Mouse (Mus musculus) megakaryocyte progenitor cell, adult 5-6 weeks (primary cell): ENCODE results near the gene Thoc7. TPM values are rescaled to one million over a fixed set of nuclear protein-coding genes. Genes with fewer than 3 reads are reported as not detected.

Experiments used
- ATAC-seq: replicated peaks from 2 replicates; pipeline ENCODE4 v1.8.0; 2016; ENCODE audit warnings: mild to moderate bottlenecking, moderate TSS enrichment, inconsistent platforms; ENCODE audit not compliant: poor library complexity
- total RNA-seq, 2 experiments: library from RNA; stranded (forward) in 1 of 2; stranded (reverse) in 1 of 2; fragments of 157-497, 149-512 nt in 1 of 2; fragments of 200-1000 nt in 1 of 2; gene quantifications; 2 replicates each; pipeline versions ENCODE4 v1.2.3 to v1.2.4; 2015 to 2017

Thoc7 gene
- total RNA-seq, 2 experiments from 2014 or later: 248 to 296 TPM

- no peak for ATAC-seq
These were observed 17.0 kb downstream of the Thoc7 start for GRCm38 (mm10) chr14:13944686-13945085.

- peak; percentile 60 for ATAC-seq
These were observed 27.6 kb downstream of the Thoc7 start for GRCm38 (mm10) chr14:13934052-13934371.

DNA sequence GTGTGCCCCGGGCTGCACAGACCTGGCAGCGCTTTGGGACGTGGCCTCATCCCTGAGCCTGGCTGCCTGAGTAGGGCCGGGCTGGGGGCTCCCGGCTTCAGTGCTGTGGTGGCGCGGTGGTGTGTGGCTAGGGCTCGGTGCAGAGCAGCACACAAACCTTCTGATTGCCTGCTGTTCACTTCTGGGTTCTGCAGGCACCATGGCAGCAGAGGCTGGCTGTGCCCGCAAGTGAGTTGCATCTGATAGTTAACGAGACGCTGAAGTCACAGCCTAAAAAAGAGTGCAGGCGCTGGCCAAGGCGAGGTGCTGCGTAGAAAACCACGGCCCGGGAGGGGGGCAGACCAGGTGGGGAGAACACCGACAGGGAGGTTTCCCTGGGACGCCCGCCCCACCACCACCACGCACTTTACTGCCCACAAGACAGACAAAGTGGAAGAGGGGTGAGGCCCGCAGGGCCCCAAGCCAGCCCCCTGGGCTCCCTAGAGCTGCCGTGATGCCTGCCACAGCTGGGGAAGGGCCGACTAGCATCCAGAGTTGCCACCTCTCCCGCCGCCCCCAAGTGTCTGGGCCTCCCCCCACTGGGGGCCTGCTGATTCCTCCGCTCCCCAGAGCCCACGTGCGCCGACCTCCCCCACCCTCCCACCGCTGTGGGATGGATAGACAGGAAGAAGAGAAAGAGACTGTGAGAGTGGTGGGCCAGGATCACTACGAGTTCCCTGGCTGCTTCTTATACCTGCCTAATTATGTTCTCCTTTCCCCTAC is 28.2 kb downstream of the Thoc7 start:
- peak; percentile 75 for ATAC-seq

DNA sequence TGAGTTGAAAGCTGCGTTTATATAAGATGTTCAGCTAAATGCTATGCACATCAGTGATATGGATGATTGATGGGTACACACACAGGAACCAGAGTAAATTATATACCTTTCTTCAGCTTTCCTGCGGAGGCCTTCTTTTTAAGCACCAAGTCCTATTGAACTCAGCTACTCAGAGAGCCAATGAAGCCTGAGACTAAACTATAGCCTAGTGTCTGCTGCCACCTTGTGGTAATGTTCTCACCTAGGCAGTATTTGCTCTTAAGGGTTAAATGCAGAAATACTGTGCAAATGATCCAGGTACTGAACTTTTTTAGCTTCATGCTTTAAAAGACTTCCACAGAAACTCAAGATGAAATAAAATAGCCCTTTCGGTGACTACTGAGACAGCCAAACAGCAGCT is 44.0 kb downstream of the Thoc7 start:
- peak; percentile 99 for ATAC-seq

- no peak for ATAC-seq
These were observed 44.4 kb downstream of the Thoc7 start for GRCm38 (mm10) chr14:13917208-13917607.

DNA sequence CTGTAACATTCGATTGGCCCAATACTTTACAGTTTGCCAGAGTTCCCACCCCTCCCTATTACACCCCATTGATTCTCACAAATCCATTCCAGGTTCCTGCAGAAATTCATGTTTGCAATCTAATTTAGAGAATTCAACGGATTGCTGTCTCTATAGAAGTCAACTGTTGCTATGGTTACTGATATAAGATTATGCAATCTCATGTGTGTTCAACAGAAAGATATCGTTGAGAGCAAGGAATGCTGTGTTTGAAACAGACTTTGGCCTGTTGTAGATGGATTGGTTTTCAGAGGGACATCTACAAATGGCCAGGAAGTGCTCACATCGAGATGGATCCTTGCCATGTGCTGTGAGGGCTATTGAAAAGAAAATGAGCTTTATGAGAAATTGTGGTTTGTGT is 46.4 kb downstream of the Thoc7 start:
- ATAC-seq: no peak

- no peak for ATAC-seq
These were observed 47.1 kb downstream of the Thoc7 start, which contains the start of gene Gm281 for GRCm38 (mm10) chr14:13914387-13915082. TSS of gene Gm281 (minus strand) at chr14:13914478.

GRCm38 (mm10) chr14:13910148-13910547 is 51.5 kb downstream of the Thoc7 start:
- ATAC-seq: no peak

- ATAC-seq: no peak
These were observed 54.5 kb downstream of the Thoc7 start for GRCm38 (mm10) chr14:13907145-13907544.

DNA sequence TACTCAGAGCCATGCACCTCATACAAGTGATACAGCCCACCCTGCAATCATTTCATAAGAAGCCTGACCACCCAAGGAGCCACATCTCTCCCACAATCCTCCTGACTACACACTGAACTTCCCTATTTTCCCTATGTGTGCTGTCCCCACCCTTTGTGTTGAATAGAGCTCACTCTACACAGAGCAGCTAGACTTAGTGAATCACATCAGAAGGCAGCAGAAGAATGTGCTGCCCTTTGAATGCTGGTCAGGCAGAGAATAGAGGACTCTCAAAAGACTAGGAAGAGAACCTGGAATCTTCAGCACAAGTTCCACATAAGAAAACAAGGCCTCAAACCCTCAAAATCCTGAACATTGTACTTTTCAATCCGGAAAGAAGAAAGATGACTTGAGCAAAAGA is 55.2 kb downstream of the Thoc7 start:
- no peak; the same call in 1 of the 2 replicates for ATAC-seq

GRCm38 (mm10) chr14:13901611-13902067 is 60.0 kb downstream of the Thoc7 start:
- peak; percentile 96 for ATAC-seq

Other genes with a start within 250 kb of the Thoc7 start
- not detected in 2 replicates for gene Gm281, start 47.4 kb downstream of the Thoc7 start, total RNA-seq (2015)
- gene Gm281, start 47.4 kb downstream of the Thoc7 start, total RNA-seq (2017): not detected in 2 replicates
- gene Atxn7, start 412 bp downstream of the Thoc7 start, total RNA-seq (2015): 13.4 and 16.0 TPM in 2 replicates
- 14.6 and 14.8 TPM in 2 replicates for gene Atxn7, start 412 bp downstream of the Thoc7 start, total RNA-seq (2017)
- 181 and 210 TPM in 2 replicates for gene Psmd6, start 159.1 kb upstream of the Thoc7 start, total RNA-seq (2015)
- 215 and 237 TPM in 2 replicates for gene Psmd6, start 159.1 kb upstream of the Thoc7 start, total RNA-seq (2017)
- not detected in 2 replicates for gene Olfr720, start 225.0 kb upstream of the Thoc7 start, total RNA-seq (2015)
- not detected in 2 replicates for gene Olfr720, start 225.0 kb upstream of the Thoc7 start, total RNA-seq (2017)